Mouse (Mus musculus): ENCODE results near the gene Mall.

GRCm38 (mm10) chr2:127740756-127741519 lies 11.2 kb upstream of the Mall start:
- no peak for TF ChIP-seq CTCF (IDR thresholded peaks at IDR 0.05; ENCODE audit: low read depth, low read length)
- TF ChIP-seq POLR2A (IDR thresholded peaks at IDR 0.05; ENCODE audit: insufficient read depth, low read length) = no peak

All from ES-Bruce4 (cell line).